9 mouse cellular contexts compared by ENCODE assay signal in the genomic region with DNA sequence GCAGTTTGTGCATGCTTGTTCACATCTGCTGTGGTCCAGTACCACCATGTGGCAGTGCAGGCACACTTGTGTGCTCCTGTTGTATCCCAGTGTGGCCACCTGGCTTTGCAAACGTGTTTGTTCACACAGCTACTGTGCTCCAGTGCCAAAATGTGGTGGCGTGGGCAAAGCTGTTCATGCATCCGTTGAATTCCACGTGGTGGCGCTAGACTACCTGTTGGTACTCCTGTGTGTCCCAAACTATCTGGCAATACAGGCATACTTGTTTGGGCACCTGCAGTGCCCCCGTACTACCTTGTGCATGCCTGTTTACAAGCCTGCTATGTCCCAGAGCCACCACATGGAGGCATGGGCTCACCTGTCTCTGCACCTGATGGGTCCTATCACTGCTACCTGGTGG. TPM values are rescaled to one million over a fixed set of nuclear protein-coding genes. Genes with fewer than 3 reads are reported as not detected.
DNase-seq lines count a peak whose midpoint lies in the region; ATAC-seq and TF ChIP-seq lines count a peak whose summit lies in the region.
"Had no signal": no experiment of that assay in that cellular context is flagged by ENCODE, and none has a peak within 500 bp of the region (broad histone marks: within the 10 kb centered on the region; RNA-seq: fewer than 3 reads in every experiment).

No protein-coding gene starts in this region.

- no peak overlapping the region for H3K27ac ChIP-seq in layer of hippocampus, adult 2 months
- H3K27ac ChIP-seq in forebrain, embryonic 12.5 days = no peak overlapping the region
- H3K27ac ChIP-seq: limb, embryonic 13.5 days had no signal

- no peak overlapping the region for H3K9ac ChIP-seq in forebrain, embryonic 12.5 days
- H3K9ac ChIP-seq: limb, embryonic 13.5 days had no signal

- no peaks in the 10 kb centered on the region for H3K4me1 ChIP-seq in lung, adult 2 months (ENCODE audit: control insufficient read depth, insufficient read depth, low read length)
- H3K4me1 ChIP-seq in forebrain, embryonic 12.5 days = no peaks in the 10 kb centered on the region
- H3K4me1 ChIP-seq: limb, embryonic 13.5 days had no signal

- H3K27me3 ChIP-seq in forebrain, embryonic 12.5 days = no peaks in the 10 kb centered on the region
- H3K27me3 ChIP-seq: limb, embryonic 13.5 days had no signal

- H3K9me3 ChIP-seq in forebrain, embryonic 12.5 days = no peaks in the 10 kb centered on the region
- H3K9me3 ChIP-seq: limb, embryonic 13.5 days had no signal

- TF ChIP-seq POLR2A in lung, adult 2 months (IDR thresholded peaks at IDR 0.05; ENCODE audit: borderline replicate concordance, extremely low read depth, low read depth, low read length) = no peak

- no peaks in the 10 kb centered on the region for H3K36me3 ChIP-seq in forebrain, embryonic 12.5 days (replicated peaks)
- H3K36me3 ChIP-seq: limb, embryonic 13.5 days had no signal

- peak; percentile 69 for TF ChIP-seq CTCF in layer of hippocampus, adult 2 months (conservative IDR thresholded peaks at IDR 0.05)
- TF ChIP-seq CTCF in lung, adult 2 months (IDR thresholded peaks at IDR 0.05; ENCODE audit: insufficient read depth, low read length) = peak; percentile 33; the same call in 1 of the 2 replicates

- H3K4me3 ChIP-seq in layer of hippocampus, adult 2 months = no peak overlapping the region
- no peak overlapping the region for H3K4me3 ChIP-seq in lung, adult 2 months (replicated peaks; ENCODE audit: extremely low read depth, low read depth, low read length)
- H3K4me3 ChIP-seq in forebrain, embryonic 12.5 days (replicated peaks) = no peak overlapping the region
- H3K4me3 ChIP-seq: limb, embryonic 13.5 days had no signal

- 26% methylated on average over 6 of the region's 6 CpGs for WGBS in lung, adult 2 months
- 27% methylated on average over 6 of the region's 6 CpGs for WGBS in forebrain, embryonic 12.5 days

- no peak overlapping the region for H3K4me2 ChIP-seq in forebrain, embryonic 12.5 days
- H3K4me2 ChIP-seq: limb, embryonic 13.5 days had no signal

- DNase-seq in adrenal gland, postnatal 14 days = peak; percentile 59
- DNase-seq in adrenal gland, adult 8-10 months = no peak
- peak in 1 of 2 experiments; percentile 57 for DNase-seq in layer of hippocampus, adult 2 months (ENCODE audit: low spot score in 2 of 2)
- no peak for DNase-seq in layer of hippocampus, postnatal 14 days (ENCODE audit: low spot score in 2 of 2)
- peak; percentile 79 for DNase-seq in R1 (ENCODE audit: low read depth, low spot score)
- DNase-seq in lung, adult 2 months = no peak
- no peak for DNase-seq in urinary bladder, adult 2 months (ENCODE audit: low spot score)

- ATAC-seq in forebrain, embryonic 12.5 days (ENCODE audit: low FRiP score) = no peak

RNA-seq across cellular contexts. Expression of gene Gnaz, which starts 32.0 kb away (rescaled TPM):
- total RNA-seq in adrenal gland, postnatal 14 days (2021) = 2.5 and 3.2 TPM in 2 replicates
- total RNA-seq in adrenal gland, adult 8-10 months (2022) = 10 to 100 TPM in 2 of 4 experiments, 1 to 10 TPM in 2; 3.6 to 14.9 (median 8.5) TPM
- total RNA-seq in layer of hippocampus, adult 2 months (2021) = 100 to 1,000 TPM in 1 of 2 experiments, 10 to 100 TPM in 1; 96.7 to 106 TPM
- 100 to 1,000 TPM; 122 TPM for total RNA-seq in layer of hippocampus, postnatal 14 days (2021)
- polyA plus RNA-seq in lung, adult 2 months (2012; rRNA removed) = 3.0 and 4.6 TPM in 2 replicates
- 10.8 and 14.1 TPM in 2 replicates for polyA plus RNA-seq in urinary bladder, adult 2 months (2012; rRNA removed)
- 14.0 and 18.5 TPM in 2 replicates for polyA plus RNA-seq in forebrain, embryonic 12.5 days (2016; fragmentation: Nextera tagmentation; extraction: Ambion mirVana)

Comparison
In these comparisons a context has a peak if more than half of its experiments do, and no peak if none do; other contexts are left out.
1. DNase-seq: peak in adrenal gland, postnatal 14 days (single experiment) and R1 (single experiment); none in adrenal gland, adult 8-10 months (single experiment), layer of hippocampus, postnatal 14 days (0 of 2), lung, adult 2 months (single experiment) and urinary bladder, adult 2 months (single experiment).
2. RNA of gene Gnaz, which starts 32.0 kb away (total RNA-seq): 122 TPM in layer of hippocampus, postnatal 14 days and 96.7 to 106 TPM in layer of hippocampus, adult 2 months; 3.6 to 14.9 TPM in adrenal gland, adult 8-10 months and 2.5 to 3.2 TPM in adrenal gland, postnatal 14 days; every median in the first group is over 4 times any median in the second.